Mouse (Mus musculus) myocyte (in vitro differentiated cells): ENCODE measurements around the gene Tnfrsf18. TPM values are rescaled to one million over a fixed set of nuclear protein-coding genes. Genes with fewer than 3 reads are reported as not detected.

ENCODE experiments used
- H3K27me3 ChIP-seq: one replicate; pipeline ENCODE4 v1.6.1; 2011; ENCODE audit not compliant: control insufficient read depth, insufficient read depth, insufficient read length
- H3K36me3 ChIP-seq: one replicate; pipeline ENCODE4 v1.6.1; 2011; ENCODE audit not compliant: control insufficient read depth, insufficient read depth
- H3K4me2 ChIP-seq: one replicate; pipeline ENCODE4 v1.6.1; 2011; ENCODE audit warnings: low read depth, control low read depth
- H3K4me3 ChIP-seq: one replicate; pipeline ENCODE4 v1.5.1; 2011; ENCODE audit warnings: mild to moderate bottlenecking, control low read depth, moderate library complexity
- H3K79me2 ChIP-seq: one replicate; pipeline ENCODE4 v1.6.1; 2011; ENCODE audit not compliant: control insufficient read depth, insufficient read depth
- H3ac ChIP-seq: one replicate; pipeline ENCODE4 v1.6.1; 2011; ENCODE audit not compliant: control insufficient read depth, insufficient read length
- CEBPB ChIP-seq: IDR thresholded peaks from 2 replicates; pipeline ENCODE4 v1.6.1; 2011; ENCODE audit warnings: mild to moderate bottlenecking, moderate library complexity; ENCODE audit not compliant: poor library complexity, insufficient read depth, severe bottlenecking
- E2F4 ChIP-seq: IDR thresholded peaks from one replicate; pipeline ENCODE4 v1.6.1; 2011; ENCODE audit warnings: mild to moderate bottlenecking, control low read depth, moderate library complexity; ENCODE audit not compliant: insufficient read depth
- MAX ChIP-seq: IDR thresholded peaks from one replicate; pipeline ENCODE4 v1.6.1; 2011; ENCODE audit warnings: low read depth, mild to moderate bottlenecking, control low read depth
- MYOD1 ChIP-seq, 3 experiments: IDR thresholded peaks; one replicate each; pipeline ENCODE4 v1.6.1; 2011; ENCODE audit warnings: control low read depth in 2 of 3, low read depth in 2 of 3, mild to moderate bottlenecking in 2 of 3, moderate library complexity in 1 of 3; ENCODE audit not compliant: insufficient read length in 2 of 3, control insufficient read depth in 1 of 3
- MYOG ChIP-seq, 3 experiments: IDR thresholded peaks; one replicate each; pipeline ENCODE4 v1.6.1; 2011; ENCODE audit warnings: control low read depth in 2 of 3, low read depth in 2 of 3, mild to moderate bottlenecking in 2 of 3; ENCODE audit not compliant: insufficient read length in 2 of 3, control insufficient read depth in 1 of 3, insufficient read depth in 1 of 3
- POLR2A ChIP-seq: IDR thresholded peaks from one replicate; pipeline ENCODE4 v1.6.1; 2011; ENCODE audit warnings: low read depth, mild to moderate bottlenecking, control low read depth, moderate library complexity; ENCODE audit not compliant: insufficient read length
- POLR2AphosphoS2 ChIP-seq: IDR thresholded peaks from one replicate; pipeline ENCODE4 v1.6.1; 2011; ENCODE audit warnings: low read depth, control low read depth; ENCODE audit not compliant: insufficient read length
- REST ChIP-seq: IDR thresholded peaks from one replicate; pipeline ENCODE4 v1.6.1; 2011; ENCODE audit warnings: mild to moderate bottlenecking, control low read depth, moderate library complexity; ENCODE audit not compliant: insufficient read depth, insufficient read length
- SRF ChIP-seq: IDR thresholded peaks from one replicate; pipeline ENCODE4 v1.6.1; 2011; ENCODE audit warnings: low read depth; ENCODE audit not compliant: control insufficient read depth, insufficient read length
- TCF12 ChIP-seq: IDR thresholded peaks from one replicate; pipeline ENCODE4 v1.6.1; 2011; ENCODE audit warnings: mild to moderate bottlenecking, control low read depth; ENCODE audit not compliant: poor library complexity, insufficient read depth, severe bottlenecking
- TCF3 ChIP-seq: IDR thresholded peaks from one replicate; pipeline ENCODE4 v1.6.1; 2011; ENCODE audit warnings: low read depth, control low read depth; ENCODE audit not compliant: insufficient read length
- USF1 ChIP-seq: IDR thresholded peaks from one replicate; pipeline ENCODE4 v1.6.1; 2011; ENCODE audit warnings: low read depth, mild to moderate bottlenecking, control low read depth, moderate library complexity
- polyA plus RNA-seq: library from polyadenylated mRNA; unstranded; fragments of >200 nt; fragmentation: generic; extraction: Trizol; gene quantifications from one replicate; pipeline ENCODE4 v1.2.1, GENCODE M21; 2012; ENCODE audit warnings: missing spikeins

The Tnfrsf18 gene
- polyA plus RNA-seq: 0.40 TPM

DNA sequence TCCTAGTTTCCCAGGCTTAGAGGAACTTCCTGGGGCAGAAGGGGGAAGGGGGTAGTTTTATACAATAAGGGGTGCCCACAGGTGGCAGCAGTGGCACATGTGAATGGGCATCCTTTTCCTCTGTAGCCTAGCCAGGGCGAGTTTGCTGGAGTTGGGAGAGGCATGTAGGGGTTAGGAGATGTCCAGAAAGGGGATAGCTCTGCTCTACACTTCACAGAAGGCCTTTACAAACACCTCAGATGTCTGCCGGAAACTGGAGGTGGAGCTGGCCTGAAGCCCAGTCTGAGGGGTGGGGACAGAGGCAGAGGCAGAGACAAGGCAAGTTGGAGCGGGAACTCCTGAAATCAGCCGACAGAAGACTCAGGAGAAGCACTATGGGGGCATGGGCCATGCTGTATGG, at the start of gene Tnfrsf18:
TSS of gene Tnfrsf18 (plus strand) at position 152 of the 400 bp plus-strand sequence.
- Histone ChIP-seq H3ac (no peak within 1 kb of the TSS), H3K4me2 (no peak within 1 kb of the TSS), H3K4me3 (no peak within 1 kb of the TSS), H3K36me3 (no peaks in the 10 kb centered on the region), H3K79me2 (no peaks in the 10 kb centered on the region), H3K27me3 (no peaks in the 10 kb centered on the region)
- TF ChIP-seq TCF12 (no peak), POLR2AphosphoS2 (peak; percentile 10), POLR2A (no peak), USF1 (no peak), E2F4 (no peak)

DNA sequence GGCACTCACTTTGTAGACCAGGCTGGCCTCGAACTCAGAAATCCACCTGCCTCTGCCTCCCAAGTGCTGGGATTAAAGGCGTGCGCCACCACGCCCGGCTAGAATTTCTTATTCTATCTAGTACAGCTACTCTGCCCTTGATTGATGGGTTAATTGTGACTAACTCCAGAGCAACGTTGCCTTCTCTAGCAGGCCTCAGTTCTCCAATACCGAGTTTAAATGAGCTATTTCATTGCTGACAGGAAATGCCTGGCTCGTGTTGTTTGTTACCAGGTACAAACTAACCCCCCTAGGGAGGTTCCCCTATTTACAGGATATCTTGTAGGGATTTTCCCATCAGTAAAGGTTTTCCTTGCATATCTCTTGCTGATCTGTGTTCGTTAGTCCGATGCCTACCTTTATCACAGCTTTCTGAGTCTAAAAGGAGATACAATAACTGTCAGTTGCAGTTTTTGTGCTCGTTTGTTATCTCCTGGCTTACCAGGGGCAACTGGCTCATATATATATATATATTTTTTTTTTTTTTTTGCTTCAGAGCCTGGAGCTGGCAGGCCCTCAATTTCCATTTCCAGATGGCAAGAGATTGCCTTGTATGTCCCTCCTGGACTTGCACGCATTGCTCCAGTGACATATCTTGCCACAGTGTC, 44.4 kb upstream of the Tnfrsf18 start:
- no peak overlapping the region for H3K4me2 ChIP-seq
- TF ChIP-seq MYOD1 (IDR thresholded peaks at IDR 0.05; ENCODE audit: control insufficient read depth in 1 of 3, insufficient read length in 2 of 3, low read depth in 2 of 3) (no peak), REST (no peak), POLR2A (no peak), POLR2AphosphoS2 (no peak), TCF3 (no peak), TCF12 (no peak), E2F4 (no peak), USF1 (no peak), SRF (no peak), CEBPB (no peak), MYOG (IDR thresholded peaks at IDR 0.05; ENCODE audit: control insufficient read depth in 1 of 3, insufficient read depth in 1 of 3, insufficient read length in 2 of 3, low read depth in 2 of 3) (no peak), MAX (no peak)
- no peaks in the 10 kb centered on the region for H3K36me3 ChIP-seq
- H3ac ChIP-seq: no peak overlapping the region
- H3K79me2 ChIP-seq: no peaks in the 10 kb centered on the region
- no peaks in the 10 kb centered on the region for H3K27me3 ChIP-seq
- H3K4me3 ChIP-seq: no peak overlapping the region

DNA sequence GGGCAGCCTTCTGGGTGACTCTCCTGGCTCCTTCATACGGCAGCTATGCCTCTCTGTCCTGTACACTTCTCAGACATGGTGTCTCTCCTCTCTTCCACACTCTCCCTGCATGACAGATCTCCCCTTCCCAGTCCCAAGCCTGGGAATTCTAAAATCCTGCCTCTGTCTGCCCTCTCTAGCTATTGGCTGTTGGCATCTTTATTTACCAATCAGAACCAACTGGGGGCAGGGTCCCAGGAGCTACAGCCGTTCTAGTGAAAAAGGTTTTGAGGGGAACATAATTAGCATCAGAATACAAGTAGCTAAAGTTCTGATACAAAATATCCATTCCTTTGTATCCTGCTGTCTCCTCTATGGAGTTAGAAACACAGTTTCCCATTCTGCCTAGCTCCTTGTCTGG, 42.2 kb upstream of the Tnfrsf18 start:
- H3K36me3 ChIP-seq: no peaks in the 10 kb centered on the region
- TF ChIP-seq SRF (no peak), POLR2A (no peak), TCF3 (no peak), TCF12 (no peak)
- H3K4me2 ChIP-seq: no peak overlapping the region
- no peaks in the 10 kb centered on the region for H3K79me2 ChIP-seq
- H3K27me3 ChIP-seq: no peaks in the 10 kb centered on the region
- H3K4me3 ChIP-seq: no peak overlapping the region
- H3ac ChIP-seq: no peak overlapping the region

DNA sequence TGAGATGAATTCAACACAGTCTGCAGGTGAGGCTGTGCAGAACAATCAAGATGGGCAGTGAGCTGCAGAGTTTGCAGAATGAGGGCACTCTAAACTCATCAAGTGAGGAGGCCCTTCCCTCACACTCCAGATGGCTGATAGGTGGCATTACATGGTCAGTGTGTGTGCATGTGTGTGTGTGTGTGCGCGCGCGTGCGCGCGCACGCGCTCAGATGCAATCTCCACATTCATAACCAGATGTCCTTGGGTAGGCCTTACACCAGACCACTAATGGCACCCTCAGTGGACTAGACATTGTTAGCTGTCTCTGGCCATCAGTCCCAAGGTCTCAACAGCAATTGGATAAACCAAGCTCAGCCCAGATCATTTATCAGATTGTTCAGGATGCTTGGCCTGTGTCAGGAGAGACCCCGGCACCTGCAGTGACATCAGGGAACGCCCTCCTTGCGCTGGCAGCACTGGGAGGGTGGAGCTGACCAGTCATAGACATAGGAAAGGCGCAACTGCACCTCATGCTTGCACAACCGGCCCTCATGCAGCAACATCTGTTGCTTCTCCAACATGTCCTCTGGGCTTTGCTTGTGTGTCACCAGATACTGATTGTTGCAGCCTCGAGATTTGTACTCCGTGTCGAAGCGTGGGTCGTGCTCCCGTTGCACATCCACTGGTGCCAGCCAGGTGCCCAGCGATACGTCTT, 34.6 kb upstream of the Tnfrsf18 start:
- H3K36me3 ChIP-seq: no peaks in the 10 kb centered on the region
- H3K4me3 ChIP-seq: peak overlapping the region; percentile 97
- TF ChIP-seq E2F4 (no peak), TCF3 (no peak), MAX (no peak), USF1 (no peak), CEBPB (no peak), POLR2AphosphoS2 (no peak), POLR2A (no peak), SRF (no peak), MYOG (IDR thresholded peaks at IDR 0.05; ENCODE audit: control insufficient read depth in 1 of 3, insufficient read depth in 1 of 3, insufficient read length in 2 of 3, low read depth in 2 of 3) (no peak), MYOD1 (IDR thresholded peaks at IDR 0.05; ENCODE audit: control insufficient read depth in 1 of 3, insufficient read length in 2 of 3, low read depth in 2 of 3) (no peak), REST (no peak), TCF12 (no peak)
- peak overlapping the region; percentile 77 for H3K4me2 ChIP-seq
- no peaks in the 10 kb centered on the region for H3K27me3 ChIP-seq
- H3K79me2 ChIP-seq: peaks cover 34% of the 10 kb centered on the region
- H3ac ChIP-seq: peak overlapping the region; percentile 93

DNA sequence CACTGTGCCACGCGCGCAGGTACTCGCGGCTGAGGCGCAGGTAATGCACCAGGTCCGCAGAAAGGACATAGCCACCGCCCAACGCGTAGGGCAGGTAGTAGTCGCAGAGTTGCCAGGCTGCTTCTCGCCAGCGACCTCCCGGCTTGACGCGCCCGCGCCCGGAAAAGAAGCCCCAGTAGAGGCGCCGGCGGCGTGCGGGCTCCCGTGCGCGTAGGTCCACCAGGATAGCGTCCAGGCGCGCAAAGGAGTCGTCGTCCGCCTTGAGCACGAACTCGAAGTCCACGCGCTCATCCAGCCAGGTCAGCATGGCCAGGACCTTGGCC, 34.1 kb upstream of the Tnfrsf18 start:
- TF ChIP-seq MAX (no peak), POLR2A (no peak), SRF (no peak), TCF3 (no peak), USF1 (no peak)
- Histone ChIP-seq H3ac (peak overlapping the region; percentile 93), H3K36me3 (no peaks in the 10 kb centered on the region), H3K79me2 (peaks cover 39% of the 10 kb centered on the region), H3K27me3 (no peaks in the 10 kb centered on the region), H3K4me3 (peak overlapping the region; percentile 97), H3K4me2 (peak overlapping the region; percentile 77)
